Mouse (Mus musculus) left cerebral cortex, postnatal 25 days (tissue): Measurements from ENCODE around the gene Smtn. TPM values are rescaled to one million over a fixed set of nuclear protein-coding genes. Genes with fewer than 3 reads are reported as not detected.

ENCODE experiments used
- DNase-seq, 2 experiments: peaks; one replicate each; pipeline ENCODE4 v3.0.0; 2022; ENCODE audit warnings: low spot score in 2 of 2, mixed read lengths in 1 of 2
- intact Hi-C: fragments of 180-260 bp; cut with DNase I; formaldehyde crosslinking; loops from one replicate; pipeline ENCODE4 v1.15.1; 2025
- total RNA-seq, 2 experiments: library from RNA; stranded (reverse); gene quantifications; 2 replicates each; pipeline ENCODE4 v1.2.3; 2021

Gene Smtn
- total RNA-seq, 2 experiments from 2014 or later = 6.6 to 8.5 TPM

DNA sequence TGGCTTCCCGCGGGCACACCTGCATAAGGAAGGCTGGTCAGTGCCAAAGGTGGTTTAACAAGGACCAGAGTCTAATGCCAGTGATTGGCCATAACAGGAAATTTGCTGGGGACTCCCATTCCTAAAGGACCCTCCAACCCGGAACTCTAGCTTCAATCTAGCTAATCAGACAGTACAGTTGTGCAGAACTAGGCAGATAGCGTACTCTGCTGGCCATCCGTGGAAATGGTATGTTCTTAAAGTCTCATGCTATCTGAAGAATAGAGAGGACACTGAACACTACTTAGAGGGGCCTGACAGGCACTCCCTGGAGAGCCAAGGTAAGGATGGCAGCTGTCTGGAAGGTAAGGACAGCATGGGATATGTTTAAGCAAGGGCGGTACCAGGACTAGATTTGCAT lies 8.8 kb downstream of the Smtn start:
- peak in 1 of 2 experiments; percentile 51 for DNase-seq
- intact Hi-C loops = no loop called here

DNA sequence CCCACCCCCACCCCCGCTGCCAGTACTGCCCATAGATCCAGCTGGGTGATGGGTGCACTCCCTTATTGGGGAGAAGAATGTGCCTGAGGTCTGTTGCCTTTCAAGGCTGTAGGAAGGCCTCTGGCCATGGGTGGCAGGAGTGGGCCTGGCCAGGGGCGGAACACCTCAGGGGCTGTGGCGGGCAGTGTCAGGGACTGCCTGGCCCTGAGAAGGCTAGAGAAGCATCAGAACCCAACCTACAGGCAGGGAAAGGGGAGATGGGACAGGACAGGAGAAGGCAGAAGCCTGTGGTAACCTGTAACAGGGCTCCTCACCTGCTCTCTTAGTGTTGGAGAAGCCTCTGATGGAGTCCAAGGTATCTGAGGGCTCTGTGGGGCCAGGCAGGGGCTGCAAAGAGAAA lies 9.7 kb downstream of the Smtn start:
- no peak for DNase-seq
- intact Hi-C loops = no loop called here

DNA sequence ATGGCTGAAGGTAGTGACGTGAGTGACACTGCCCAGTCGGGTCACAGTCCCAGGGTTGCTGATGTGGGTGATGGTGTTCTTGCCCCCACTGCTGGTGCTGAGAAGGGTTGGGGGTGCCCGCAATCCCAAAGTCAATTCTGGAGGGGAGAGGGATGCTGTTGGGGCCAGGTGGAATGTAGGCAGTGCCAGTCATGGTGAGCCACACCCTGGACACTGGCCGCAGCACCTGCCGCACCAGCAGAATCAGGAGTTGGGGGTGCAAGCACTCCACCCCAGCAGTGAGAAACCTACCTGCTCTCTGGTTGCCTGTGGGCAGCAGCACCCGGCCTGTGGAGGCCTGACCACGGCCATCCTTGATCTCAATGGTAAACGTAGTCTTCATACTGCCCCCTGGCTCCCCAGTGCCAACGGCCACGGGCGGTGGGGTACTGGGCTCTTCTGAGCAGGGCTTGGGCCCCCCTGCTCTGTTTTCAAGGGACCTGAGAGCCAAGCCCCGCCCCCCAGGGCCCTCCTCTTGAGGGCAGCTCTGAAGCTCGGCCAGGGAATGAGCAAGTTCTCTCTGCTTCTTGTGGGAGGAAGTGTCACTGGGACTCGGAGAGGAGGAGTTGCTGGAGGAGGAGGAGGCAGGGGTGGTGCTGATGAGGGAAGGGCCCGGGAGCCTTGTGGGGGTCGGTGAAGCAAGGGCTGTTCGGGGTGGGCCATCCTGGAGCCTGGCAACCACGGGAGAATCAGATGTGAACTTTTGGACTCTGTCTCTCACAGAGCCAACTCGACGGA lies 10.7 kb downstream of the Smtn start:
- DNase-seq = no peak
- intact Hi-C loops = no loop called here

DNA sequence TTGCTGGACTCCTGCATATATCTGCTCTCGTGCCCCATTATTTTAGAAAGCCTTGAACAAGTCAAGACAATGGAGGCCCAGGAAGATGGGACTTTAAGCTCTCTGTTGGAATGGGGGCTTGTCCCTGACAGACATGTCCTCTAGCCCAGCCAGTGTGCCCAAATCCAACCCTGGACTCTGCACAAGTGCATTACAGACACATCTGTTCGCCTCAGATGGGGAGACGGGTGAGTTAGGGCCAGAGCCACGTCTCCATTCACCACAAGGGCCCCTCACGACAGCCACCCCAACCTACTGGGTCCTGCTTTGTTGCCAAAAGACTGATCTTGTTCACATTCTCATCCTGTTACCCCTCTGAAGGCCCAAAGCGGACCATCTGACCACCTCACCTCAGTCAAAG lies 12.2 kb downstream of the Smtn start:
- DNase-seq = no peak
- intact Hi-C loops = no loop called here

DNA sequence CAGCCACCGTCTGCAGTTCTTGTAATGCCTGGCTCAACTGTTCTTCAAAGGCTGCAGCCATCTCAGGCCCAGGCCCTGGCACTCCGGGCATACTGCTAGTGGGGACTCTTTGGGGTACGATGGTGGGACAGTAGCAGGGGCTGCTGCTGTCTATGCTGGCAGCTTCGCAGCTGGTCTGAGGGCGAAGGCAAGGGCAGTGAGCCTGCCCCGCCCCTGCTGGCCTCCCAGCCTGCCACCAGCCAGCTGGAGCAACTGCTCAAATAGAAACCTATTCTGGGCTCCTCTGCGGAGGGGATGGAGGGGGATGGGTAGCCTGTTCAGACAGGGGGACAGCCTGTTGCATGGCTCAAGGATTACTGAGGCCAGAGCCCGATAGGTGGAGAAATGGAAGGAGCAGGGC lies 12.6 kb downstream of the Smtn start:
- intact Hi-C loops = no loop called here
- DNase-seq = no peak

DNA sequence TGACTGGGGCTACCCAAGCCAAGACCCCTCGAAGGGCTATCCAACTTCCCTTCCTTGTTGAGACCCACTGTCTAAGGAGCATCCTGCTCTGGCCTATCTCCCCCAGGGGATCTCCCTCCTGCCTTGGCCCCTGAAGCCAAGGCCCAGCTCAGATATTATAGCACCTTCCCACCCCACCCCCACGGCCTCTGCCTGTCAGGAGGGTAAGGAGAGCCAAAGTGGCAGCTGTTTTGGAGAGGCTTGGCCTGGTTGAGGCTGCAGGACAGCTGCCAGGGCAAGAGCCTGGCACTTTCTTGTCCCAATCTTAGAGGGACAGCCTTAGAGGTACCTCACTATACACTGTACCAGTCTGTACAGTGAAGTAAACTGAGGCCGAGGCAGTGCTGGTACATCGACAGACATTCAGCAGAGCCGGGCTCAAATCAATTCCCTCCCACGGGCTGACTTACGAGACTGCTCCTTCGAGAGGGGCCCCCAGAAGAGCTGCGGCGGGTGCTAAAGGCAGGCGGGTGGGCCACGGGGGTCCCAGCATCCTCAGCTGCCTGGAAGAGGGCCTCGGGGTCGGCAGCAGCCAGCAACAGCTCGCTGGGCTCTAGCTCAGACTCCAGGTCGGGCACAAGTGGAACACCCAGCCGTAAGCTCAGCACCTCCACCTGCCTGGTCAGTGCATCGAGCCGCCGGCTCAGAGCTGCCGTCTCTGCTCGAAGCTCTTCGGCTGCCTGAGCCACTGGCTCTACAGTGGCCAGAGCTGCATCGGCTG lies 13.3 kb downstream of the Smtn start:
- intact Hi-C loops = no loop called here
- DNase-seq = no peak

DNA sequence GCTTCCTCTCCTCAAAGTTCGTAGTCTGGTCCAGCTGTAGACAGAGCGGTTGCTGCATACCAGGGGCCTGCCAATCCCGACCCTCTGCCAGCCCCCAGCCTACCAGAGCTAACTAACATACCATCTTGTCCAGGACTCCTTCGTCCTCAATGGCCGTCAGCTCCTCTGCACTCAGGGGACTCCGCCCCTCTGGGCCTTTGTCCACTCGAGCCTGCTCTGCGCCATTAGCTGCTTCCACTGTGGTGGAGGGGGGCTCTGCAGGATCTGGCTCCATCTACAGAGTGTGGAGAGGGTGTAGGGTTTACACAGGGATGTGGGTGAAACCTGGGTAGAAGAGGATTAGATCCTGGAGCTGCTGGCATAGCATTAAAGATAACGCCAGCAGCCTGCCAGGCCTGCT lies 14.2 kb downstream of the Smtn start:
- intact Hi-C loops = no loop called here
- no peak for DNase-seq

DNA sequence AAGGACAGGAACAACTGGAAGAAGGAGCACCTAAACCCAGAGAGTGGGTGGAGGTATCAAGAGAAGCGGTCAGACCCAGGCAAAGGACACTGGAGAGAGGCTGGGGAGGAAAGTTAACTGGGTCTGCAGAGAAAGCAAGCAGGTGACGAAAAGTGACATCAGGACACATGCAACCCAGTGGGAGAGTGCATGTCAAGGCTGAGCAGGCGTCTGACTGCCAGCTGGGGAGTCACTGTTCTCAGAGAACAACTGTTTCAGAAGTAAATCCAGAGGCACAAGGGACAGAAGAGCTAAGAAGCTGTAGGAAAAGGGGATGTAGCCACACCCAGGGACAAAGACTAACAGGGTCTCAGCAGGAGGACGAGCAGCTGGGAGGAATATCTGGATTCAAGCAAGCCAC lies 14.9 kb downstream of the Smtn start:
- intact Hi-C loops = no loop called here
- DNase-seq = no peak

DNA sequence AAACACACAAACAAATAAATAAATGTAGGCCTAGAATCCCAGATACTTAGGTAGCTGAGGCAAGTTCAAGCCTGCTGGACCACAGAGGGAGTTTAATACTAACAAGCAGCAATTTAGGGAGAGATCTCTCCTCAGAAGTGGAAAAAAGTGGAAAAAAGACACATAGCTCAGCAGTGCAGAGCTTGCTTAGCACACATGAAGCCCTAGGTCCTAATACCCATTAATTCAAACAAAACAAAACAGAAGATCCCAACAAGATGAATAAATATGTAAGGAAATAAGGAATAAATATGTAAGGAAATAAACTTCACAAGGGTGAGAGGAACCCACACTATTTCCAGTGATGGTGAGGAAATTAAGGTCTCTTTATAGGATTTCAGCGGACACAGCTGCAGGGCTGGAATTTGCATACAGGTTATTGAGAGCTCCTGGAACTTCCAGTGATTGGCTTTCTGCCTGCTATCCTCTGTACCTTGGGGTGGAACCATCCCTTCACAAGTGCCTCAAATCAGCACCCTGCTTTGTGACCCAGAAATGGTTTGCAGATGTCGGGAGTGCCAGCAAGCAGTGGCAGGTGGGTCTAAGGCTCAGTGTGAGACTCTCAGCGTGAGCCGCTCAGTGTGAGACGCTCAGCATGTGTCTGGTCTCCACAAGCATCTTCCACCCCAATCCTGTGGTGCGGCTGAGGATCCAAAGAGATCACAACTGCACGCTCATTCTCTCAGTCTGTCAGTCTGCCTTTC lies 16.4 kb downstream of the Smtn start:
- DNase-seq = no peak
- intact Hi-C loops = no loop called here

DNA sequence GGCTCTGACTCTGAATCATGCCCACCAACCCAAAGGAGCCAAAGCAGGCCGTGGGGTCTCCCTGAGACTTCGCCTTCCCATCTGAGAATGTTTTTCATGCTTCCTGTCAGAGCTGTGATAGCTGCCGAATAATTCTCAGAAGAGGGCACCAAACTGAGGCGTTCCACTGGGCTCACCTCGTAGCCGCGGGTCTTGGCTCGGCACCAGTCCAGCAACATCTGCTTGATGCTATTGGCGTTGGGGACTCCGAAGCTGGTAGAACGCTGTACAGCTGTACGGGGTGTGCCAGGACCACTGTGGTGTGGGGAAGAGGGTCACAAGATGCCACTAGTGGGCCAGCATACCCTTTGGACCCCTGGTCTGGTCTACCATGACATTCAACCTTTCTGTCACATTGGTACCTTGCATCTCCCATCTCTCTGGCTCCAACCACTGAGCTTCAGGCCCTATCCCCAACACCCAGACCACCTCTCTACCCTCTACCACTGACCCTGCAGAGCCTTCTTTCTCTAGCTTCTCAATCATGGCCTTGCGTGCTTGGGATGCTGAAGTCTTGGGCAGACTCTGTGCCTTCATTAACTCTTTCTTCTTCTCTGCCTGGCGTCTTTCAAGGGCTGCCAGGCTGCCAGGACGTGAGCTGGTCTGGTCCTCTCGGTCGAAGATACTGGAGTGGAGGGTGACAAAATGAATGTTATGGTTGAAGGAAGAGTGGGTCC lies 18.0 kb downstream of the Smtn start:
- intact Hi-C loops = no loop called here
- no peak for DNase-seq

DNA sequence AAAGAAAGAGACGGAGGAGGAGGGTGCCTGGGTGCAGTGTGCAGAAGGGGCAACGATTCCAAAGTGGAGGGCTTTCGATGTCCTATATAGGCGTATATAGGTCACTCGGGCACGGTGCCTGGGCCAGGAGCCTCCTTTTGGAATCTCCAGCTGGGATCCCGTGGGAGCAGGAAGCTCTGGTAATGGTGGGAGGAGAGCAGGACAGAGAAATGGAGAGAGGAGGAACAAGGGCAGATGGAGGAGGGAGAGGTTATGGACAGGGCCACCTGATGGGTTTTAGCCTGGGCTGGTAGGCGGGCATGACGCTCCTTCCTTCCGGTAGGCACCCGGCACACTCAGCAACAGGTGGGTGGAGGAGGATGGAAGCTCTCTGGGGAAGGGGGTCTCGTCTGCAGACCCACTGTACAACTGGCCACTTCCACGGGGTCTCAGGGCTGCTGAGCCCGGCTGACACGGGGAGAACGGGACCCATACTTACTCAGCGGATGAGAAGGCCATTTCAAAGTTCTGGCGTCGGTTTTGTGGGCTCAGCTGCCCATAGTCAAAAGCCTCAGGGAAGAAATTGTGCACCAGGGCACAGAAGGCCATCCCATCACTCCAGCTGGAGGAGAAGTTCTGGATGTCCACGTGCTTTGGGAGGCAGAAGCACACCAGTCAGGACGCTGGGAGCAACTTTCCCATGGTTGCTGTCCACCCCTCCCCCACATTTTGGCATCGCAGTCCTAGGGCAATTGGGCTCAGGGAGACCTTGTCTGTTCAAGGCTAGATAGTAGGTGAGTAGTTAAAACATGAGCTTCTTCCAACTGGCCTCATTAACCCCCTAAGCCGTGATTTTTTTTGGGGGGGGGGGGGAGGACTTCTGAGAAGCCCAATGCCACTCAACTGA lies 18.8 kb downstream of the Smtn start:
- DNase-seq = no peak
- intact Hi-C loops = no loop called here

DNA sequence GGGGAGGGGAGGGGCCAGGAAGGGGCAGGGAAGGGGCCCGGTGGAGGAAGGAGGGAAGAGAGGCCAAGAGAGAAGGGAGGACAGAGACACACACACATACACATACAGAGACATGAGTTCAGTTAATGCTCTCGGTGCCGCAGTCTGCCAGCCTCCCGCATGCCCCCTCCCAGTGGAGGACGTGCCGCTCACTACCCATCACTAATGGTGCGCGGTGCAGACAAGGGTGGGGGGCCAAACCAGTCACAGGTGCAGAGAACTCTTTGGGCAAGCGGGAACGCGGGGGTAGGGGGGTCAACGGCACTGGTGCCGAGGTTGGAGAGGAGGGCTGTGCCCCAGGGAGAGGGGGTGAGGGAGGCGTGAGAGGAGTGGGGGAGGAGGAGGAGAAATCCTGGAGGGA lies 19.5 kb downstream of the Smtn start:
- no peak for DNase-seq
- intact Hi-C loops = no loop called here

DNA sequence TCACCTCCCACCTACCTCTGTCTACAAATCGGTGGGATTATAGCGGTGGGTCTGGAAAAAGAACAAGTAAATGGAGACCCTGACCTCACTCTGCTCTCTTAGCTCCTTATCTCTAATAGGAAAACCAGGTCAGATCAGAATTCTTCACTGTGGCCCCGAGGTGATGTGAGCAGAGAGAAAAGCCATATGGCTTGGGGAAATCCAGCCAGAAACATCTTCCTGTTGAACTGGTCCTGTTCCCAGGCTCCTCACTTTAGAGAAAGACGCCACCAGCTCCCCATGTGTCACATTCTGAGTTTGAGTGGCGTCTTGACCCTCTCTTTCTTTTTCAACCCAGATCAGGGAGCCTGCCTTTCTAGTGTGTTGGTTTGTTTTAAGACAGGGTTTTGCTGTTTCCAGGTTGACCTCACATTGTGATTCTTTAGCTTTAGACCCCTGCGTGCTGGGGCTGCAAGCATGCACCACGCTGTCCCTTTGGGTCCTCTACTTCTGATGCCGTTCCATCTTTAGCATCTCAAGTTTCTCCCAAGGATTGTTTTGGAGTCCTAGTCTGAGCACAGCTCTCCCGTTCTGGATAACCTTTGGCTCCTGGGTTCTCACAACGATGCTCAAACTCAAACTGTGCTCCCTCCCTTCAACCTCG lies 20.5 kb downstream of the Smtn start:
- intact Hi-C loops = no loop called here
- DNase-seq = no peak

DNA sequence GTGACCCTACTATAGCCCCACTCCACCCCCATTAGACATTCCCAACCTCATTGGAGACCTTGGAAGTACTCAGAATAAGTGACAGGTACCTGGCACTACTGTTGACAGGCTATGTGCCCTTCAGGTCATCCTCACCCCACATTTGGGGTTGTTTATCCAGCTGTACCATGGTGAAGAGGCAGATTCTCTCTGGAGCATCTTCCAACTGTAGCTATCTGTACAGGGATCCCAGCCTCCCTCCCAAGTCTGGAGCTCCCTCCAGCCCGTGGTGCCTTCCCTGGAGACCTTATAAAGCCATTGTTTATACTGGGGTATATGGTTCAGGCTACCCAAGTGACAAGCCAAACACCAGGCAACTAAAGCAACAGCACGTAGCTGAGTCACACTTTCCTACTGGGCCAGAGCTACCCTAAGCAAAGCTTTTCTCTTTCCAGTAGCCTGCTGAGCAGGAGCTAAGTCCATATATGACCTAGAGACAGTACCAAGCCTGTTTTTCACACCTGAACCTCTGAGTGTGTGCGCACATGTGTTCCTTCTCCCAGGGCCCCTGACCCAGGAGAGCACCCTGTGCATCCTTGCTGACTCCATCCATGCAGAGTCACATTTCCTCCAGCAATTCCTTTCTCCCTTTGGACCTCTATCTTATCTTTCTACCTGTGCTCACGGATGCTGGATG lies 21.2 kb downstream of the Smtn start:
- intact Hi-C loops = no loop called here

DNA sequence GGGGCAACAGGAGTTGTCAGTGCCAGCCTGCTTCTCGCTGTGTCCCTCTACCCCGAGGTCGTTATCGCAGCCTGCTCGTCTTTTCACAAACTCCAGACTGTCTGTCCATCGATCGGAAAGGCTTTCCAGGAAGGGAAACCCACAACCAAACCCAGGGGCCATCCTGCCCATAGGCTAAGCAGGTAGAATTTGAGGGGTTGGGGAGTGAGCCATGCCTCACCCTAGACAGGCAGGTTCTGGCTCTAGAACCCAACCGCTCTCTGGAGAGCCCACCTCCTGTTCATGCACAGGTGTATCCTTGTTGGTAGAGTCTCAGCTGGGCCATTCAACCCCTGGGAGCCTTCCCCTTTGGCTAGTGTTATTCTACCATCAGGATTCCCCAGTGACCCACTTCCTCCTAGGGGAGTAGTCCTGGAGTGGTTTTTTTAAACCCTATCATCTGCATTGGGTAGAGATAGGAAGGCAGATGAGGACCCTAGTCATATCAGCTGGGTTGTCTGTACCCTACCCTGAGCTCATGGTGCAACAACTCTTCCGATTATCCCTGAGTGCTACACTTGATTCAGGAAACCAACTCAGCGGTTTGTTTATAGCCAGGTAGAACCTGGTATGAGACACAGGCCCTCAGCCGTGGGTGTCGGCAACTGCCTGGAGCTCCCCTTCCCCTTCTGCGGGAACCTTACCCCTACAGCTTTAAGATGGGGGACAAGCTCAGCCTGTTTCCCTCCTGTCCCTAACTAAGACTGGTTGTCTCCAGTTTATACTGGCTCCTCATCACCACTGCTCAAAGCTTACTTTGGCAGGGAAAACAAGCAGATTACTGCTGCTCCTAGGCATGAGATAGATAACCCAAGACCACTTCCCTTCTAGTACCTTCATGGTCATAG lies 22.3 kb downstream of the Smtn start:
- DNase-seq = no peak
- intact Hi-C loops = no loop called here

More for the DNA sequence above, 21.2 kb downstream of the Smtn start:
- DNase-seq = no peak

DNA sequence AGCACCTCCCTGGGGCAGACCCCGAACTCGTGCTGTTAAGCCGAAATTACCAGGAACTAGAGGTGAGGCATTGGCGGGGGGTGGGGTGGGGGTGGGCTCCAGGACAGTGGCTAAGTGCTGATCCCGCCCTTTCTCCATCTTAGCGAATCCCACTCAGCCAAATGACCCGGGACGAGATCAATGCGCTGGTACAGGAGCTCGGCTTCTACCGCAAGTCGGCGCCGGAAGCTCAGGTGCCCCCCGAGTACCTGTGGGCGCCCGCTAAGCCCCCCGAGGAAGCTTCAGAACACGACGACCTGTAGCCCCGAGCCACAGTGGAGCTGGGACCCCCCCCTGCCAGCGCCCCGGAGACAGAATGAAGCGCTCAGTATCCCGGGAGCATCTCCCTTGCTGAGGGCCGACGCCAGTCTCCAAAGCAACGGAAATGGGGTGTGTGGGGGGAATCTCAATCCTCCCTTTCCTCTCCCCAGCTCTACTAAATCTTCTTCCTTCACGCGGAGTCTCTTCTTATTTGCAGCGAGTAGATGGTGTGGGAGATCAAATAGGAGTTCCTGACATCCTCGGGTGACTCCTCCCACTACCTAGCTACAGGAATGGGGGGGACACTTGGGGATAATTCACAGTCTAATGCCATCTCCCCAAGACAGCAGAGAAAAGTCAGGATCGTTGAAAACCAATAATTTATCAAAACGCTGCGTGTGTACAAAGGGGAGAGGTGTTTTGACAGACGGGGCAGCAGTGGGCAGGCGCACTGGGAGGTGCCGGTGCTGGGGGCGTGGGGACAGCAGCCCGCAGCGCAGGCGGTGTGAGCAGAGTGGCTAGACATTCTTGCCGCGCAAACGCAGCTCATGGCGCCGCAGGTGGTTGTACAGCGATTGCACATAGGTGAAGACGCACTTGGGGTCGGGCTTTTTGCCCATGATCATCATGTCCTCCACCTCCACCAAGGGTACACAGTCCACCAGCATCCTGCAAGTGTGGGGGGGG lies 23.3 kb downstream of the Smtn start:
- DNase-seq = no peak

More for the DNA sequence above, 23.3 kb downstream of the Smtn start:
- intact Hi-C loops = no loop called here
